Mouse (Mus musculus): ENCODE results near the gene Lmtk2.

The Lmtk2 gene

DNA sequence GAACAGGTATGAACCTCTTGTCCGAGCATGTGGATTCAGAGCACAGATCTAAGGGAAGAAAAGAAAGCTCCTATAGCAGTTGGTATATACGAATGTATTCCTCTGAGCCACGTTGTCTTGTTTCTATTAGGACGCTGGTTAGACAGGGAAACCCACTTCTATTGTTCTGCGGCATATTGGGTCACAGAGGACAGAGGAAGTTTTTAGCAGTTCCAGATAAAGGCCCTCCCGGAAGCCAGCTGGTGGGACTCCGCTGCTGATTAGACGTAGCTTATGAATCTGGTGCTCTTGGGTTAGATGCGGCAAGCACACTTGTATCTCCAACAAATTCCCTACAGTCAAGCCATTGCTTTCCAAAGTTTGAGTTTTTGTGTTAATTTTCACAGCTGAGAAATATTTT, 4.8 kb downstream of the Lmtk2 start:
- in situ Hi-C loops (cut with MboI; ENCODE audit: low pct_unique_long_range_greater_than_20kb in 1 of 2, low sequenced_read_pairs in 2 of 2, unreplicated experiment in 1 of 2): no loop called here

GRCm38 (mm10) chr5:144105471-144106129, 5.4 kb downstream of the Lmtk2 start:
- in situ Hi-C loops (cut with MboI; ENCODE audit: low pct_unique_long_range_greater_than_20kb in 1 of 2, low sequenced_read_pairs in 2 of 2, unreplicated experiment in 1 of 2): no loop called here

DNA sequence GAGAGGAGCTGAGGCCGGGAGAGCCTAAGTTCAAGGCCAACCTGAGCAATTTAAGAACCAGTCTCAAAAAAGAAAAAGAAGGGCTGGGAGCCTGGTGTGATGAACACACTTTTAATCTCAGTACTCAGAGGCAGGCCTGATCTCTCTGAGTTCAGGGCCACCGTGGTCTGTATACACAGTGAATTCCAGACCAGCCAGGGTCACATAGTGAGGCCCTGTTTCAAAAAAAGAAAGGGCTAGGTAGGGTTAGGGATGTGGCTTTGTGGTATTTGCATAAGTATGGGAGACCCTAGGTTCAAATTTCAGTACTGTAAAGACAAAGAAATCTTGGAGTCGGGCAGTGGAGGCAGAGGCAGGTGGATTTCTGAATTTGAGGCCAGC, 5.9 kb downstream of the Lmtk2 start:
- in situ Hi-C loops (cut with MboI; ENCODE audit: low pct_unique_long_range_greater_than_20kb in 1 of 2, low sequenced_read_pairs in 2 of 2, unreplicated experiment in 1 of 2): no loop called here

- in situ Hi-C loops (cut with MboI; ENCODE audit: low pct_unique_long_range_greater_than_20kb in 1 of 2, low sequenced_read_pairs in 2 of 2, unreplicated experiment in 1 of 2): no loop called here
These were observed 9.0 kb downstream of the Lmtk2 start for GRCm38 (mm10) chr5:144109201-144109600.

DNA sequence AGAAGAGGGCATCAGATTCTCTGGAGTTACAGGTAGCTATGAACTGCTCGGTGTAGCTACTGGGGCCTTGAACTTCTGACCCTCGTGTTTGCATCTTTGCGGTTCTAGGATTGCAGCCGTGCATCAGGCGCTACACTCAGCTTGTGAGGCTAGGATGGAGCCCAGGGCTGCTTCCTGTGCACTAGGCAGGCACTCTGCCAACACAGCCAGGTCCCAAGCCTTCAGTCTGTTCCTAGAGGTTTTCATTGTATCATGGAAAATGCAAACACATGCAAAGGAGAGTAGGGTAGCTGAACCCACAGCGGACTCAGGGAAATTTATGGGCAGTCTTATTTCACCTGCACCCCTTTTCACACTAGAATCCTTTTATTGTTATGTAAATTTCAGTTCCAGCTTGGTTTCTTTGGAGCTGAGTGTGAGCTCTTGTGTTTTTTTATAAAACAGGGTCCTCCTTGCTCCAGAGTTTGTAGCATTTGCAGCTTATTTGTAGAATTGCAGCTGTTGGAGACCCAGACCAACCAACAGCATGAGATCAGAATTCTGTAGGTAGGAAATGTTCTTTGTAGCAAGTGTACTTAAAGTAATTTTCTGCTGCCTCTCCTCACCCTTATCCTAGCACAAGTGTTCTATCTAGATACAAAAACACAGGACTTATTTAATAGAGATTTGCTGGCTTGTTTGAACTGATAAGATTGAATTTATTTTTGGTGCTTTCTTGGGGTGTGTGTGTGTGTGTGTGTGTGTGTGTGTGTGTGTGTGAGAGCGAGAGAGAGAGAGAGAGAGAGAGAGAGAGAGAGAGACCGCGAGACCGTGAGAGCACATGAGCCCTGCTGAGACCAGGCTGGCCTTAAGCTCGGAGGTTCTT, 12.6 kb downstream of the Lmtk2 start:
- in situ Hi-C loops (cut with MboI; ENCODE audit: low pct_unique_long_range_greater_than_20kb in 1 of 2, low sequenced_read_pairs in 2 of 2, unreplicated experiment in 1 of 2): no loop called here

- in situ Hi-C loops (cut with MboI; ENCODE audit: low pct_unique_long_range_greater_than_20kb in 1 of 2, low sequenced_read_pairs in 2 of 2, unreplicated experiment in 1 of 2): no loop called here
These were observed 13.8 kb downstream of the Lmtk2 start for GRCm38 (mm10) chr5:144114068-144114467.

GRCm38 (mm10) chr5:144114970-144115627, 14.9 kb downstream of the Lmtk2 start:
- in situ Hi-C loops (cut with MboI; ENCODE audit: low pct_unique_long_range_greater_than_20kb in 1 of 2, low sequenced_read_pairs in 2 of 2, unreplicated experiment in 1 of 2): no loop called here

DNA sequence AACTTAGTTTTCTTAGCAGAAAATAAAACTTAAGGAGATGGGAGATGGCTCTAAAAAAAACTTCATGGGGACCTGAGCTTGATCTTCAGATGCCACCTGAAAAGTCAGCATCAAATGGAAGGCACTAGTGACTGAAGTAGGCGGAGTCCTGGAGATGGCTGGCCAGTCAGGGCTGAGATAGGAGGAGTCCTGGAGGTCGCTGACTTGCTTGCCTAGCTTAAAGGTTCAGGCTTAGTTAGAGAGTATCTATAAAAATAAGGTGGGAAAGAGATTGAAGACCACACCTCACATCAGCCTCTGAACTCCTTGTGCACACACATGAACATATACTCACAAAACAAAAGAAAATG, 15.4 kb downstream of the Lmtk2 start:
- in situ Hi-C loops (cut with MboI; ENCODE audit: low pct_unique_long_range_greater_than_20kb in 1 of 2, low sequenced_read_pairs in 2 of 2, unreplicated experiment in 1 of 2): no loop called here

GRCm38 (mm10) chr5:144118271-144118670, 18.0 kb downstream of the Lmtk2 start:
- in situ Hi-C loops (cut with MboI; ENCODE audit: low pct_unique_long_range_greater_than_20kb in 1 of 2, low sequenced_read_pairs in 2 of 2, unreplicated experiment in 1 of 2): no loop called here

- in situ Hi-C loops (cut with MboI; ENCODE audit: low pct_unique_long_range_greater_than_20kb in 1 of 2, low sequenced_read_pairs in 2 of 2, unreplicated experiment in 1 of 2): no loop called here
These were observed 19.1 kb downstream of the Lmtk2 start for GRCm38 (mm10) chr5:144119286-144119685.

DNA sequence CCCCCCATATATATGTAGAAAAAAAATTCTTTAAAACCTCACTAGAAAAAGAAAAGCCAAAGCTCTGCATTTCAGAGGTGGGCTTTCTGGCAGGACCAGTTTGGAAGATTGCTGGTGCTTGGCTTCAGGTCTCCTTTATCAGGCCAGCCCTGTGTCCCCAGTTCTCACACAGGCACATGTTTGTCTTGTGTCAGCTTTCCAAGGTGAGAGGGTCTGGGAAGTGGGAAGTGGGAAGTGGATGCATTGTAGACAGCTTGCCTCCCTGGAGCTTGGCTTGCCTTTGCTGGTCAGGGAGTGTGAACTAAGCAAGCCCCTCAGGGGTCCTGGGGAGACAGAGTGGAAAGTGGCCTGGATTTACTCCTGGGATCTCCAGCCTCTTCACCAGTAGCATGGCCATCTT, 21.3 kb downstream of the Lmtk2 start:
- in situ Hi-C loops (cut with MboI; ENCODE audit: low pct_unique_long_range_greater_than_20kb in 1 of 2, low sequenced_read_pairs in 2 of 2, unreplicated experiment in 1 of 2): no loop called here

DNA sequence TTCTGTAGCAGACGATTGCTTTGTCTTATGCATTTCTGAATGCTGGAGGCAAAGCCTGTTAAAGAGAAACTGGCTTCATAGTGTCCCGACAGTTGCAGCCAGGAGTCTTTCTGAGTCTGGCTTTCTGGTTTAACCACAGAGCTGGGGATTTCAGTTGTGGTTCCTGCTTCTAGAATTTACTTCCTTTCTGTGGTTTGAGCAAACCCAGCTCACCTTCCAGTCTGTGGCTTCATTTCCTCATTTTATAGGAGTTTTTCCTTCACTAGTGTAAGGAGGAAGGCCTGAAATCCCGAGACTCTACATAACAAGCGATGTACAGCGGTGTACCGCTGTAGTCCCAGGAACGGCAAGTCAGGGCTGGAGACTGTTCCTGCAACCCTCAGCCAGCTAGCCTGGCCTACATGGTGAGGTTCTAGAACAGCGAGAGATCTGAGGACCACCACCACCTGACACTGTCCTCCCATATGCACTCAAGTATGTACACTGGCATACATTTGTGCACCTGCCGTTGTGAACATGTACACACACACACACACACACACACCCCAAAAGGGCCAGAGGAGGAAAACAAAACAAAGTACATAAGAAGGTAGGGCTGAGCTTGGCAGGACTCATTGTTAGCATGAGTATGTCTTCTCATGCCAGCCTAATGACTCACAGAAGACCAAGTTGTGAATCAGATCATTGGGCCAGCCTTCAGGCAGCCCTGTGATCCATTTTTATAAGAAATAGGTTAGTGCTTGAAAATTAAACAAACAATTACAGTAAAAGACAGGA, 25.9 kb downstream of the Lmtk2 start:
- in situ Hi-C loops (cut with MboI; ENCODE audit: low pct_unique_long_range_greater_than_20kb in 1 of 2, low sequenced_read_pairs in 2 of 2, unreplicated experiment in 1 of 2): no loop called here

DNA sequence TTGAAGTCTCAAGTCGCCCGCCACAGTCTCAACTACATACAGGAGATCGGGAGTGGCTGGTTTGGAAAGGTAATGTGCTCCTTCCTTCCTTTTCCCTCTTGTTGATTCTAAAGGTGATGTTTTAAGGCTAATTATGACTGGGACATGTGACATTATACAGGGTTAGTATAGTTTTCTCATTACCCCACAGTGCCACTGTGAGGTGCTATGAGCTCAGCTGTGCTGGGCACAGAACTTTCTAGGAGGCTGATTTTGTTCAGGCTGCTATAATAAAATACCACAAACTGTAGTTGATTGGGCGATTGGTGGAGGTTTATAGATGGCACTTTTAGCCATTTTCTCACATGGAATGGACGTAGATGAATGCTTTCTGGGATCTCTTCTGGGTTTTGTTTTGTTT, 43.3 kb downstream of the Lmtk2 start:
- in situ Hi-C loops (cut with MboI; ENCODE audit: low pct_unique_long_range_greater_than_20kb in 1 of 2, low sequenced_read_pairs in 2 of 2, unreplicated experiment in 1 of 2): no loop called here

GRCm38 (mm10) chr5:144146898-144147297, 46.7 kb downstream of the Lmtk2 start:
- in situ Hi-C loops (cut with MboI; ENCODE audit: low pct_unique_long_range_greater_than_20kb in 1 of 2, low sequenced_read_pairs in 2 of 2, unreplicated experiment in 1 of 2): no loop called here

DNA sequence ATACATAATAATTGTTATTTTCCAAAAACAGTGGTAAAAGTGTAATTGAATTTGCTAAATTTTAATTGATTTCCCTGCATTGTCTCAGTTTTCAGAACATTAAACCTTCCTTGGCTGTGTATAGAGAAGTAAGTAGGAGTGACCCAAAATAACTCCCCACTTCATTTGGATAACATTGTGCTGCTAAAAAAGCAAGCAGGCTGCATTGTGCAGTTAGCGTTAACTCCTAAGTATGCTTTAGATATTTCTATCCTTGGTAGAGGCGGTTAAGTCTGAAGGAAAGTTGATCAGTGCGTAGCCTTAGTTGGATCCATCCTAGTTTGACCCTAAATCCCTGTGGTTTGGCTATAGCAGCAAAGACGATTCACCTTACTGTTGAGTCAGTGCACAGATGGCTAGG, 49.3 kb downstream of the Lmtk2 start:
- in situ Hi-C loops (cut with MboI; ENCODE audit: low pct_unique_long_range_greater_than_20kb in 1 of 2, low sequenced_read_pairs in 2 of 2, unreplicated experiment in 1 of 2): no loop called here

DNA sequence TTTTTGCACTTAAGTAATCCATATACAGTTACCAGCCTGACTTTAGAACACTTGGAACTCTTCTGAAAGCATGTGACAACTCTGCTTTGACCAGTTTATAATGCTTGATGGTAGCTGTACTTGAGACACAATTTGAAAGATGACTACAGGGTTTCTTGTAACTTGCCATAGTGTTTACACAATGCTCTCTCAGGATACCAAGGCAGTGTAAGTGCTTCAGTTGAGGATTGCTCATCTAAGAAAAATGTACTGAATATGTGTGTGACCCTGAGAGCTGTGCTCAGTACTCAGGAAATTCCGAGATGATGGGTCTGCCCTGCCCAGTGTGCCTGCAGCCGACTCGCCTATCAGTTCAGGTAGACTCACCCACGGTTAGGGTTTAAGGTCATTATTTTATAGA, 51.0 kb downstream of the Lmtk2 start:
- in situ Hi-C loops (cut with MboI; ENCODE audit: low pct_unique_long_range_greater_than_20kb in 1 of 2, low sequenced_read_pairs in 2 of 2, unreplicated experiment in 1 of 2): loop anchor here (10.0 kb wide), 1 partner anchor 96 kb away; no protein-coding TSS in a partner anchor

- in situ Hi-C loops (cut with MboI; ENCODE audit: low pct_unique_long_range_greater_than_20kb in 1 of 2, low sequenced_read_pairs in 2 of 2, unreplicated experiment in 1 of 2): loop anchor here (10.0 kb wide), 1 partner anchor 100 kb away; no protein-coding TSS in a partner anchor
These were observed 54.3 kb downstream of the Lmtk2 start for GRCm38 (mm10) chr5:144154528-144154927.

GRCm38 (mm10) chr5:144158604-144159003, 58.4 kb downstream of the Lmtk2 start:
- in situ Hi-C loops (cut with MboI; ENCODE audit: low pct_unique_long_range_greater_than_20kb in 1 of 2, low sequenced_read_pairs in 2 of 2, unreplicated experiment in 1 of 2): loop anchor here (10.0 kb wide), 1 partner anchor 104 kb away; no protein-coding TSS in a partner anchor

DNA sequence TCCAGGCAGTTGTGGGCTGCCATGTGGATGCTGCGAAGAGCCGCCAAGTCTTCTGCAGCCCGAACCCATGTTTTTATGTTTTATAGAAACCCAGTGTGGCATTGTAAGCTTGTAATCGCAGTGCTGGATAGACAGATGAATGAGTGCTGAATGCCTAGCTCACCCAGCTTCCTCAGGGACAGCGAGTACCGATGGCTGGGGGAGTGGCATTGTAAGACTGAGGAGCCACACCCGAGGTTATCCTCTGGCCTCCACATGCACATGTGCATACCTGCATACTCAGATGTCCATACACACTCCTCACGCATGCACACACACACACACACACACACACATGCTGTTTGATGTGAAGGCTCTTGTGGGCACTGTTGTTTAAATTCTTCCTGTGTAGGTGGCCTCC, 58.9 kb downstream of the Lmtk2 start:
- in situ Hi-C loops (cut with MboI; ENCODE audit: low pct_unique_long_range_greater_than_20kb in 1 of 2, low sequenced_read_pairs in 2 of 2, unreplicated experiment in 1 of 2): loop anchor here (10.0 kb wide), 1 partner anchor 104 kb away; no protein-coding TSS in a partner anchor
